Mouse (Mus musculus) G1E (cell line): ENCODE data around the gene Hormad2.

Source experiments
- CTCF ChIP-seq: IDR thresholded peaks from 2 replicates; pipeline ENCODE4 v1.5.1; 2012; ENCODE audit warnings: low read depth, low read length, inconsistent platforms, mixed read lengths
- GATA1 ChIP-seq: IDR thresholded peaks from 2 replicates; pipeline ENCODE4 v1.6.1; 2012; ENCODE audit warnings: borderline replicate concordance, low read length, inconsistent platforms, mixed read lengths
- TAL1 ChIP-seq: conservative IDR thresholded peaks from 2 replicates; pipeline ENCODE4 v1.6.1; 2012; ENCODE audit warnings: low read depth, low read length, inconsistent platforms, mixed read lengths

GRCm38 (mm10) chr11:4452467-4453184 is 11.7 kb upstream of the Hormad2 start:
- no peak for TF ChIP-seq CTCF
- no peak for TF ChIP-seq GATA1
- no peak for TF ChIP-seq TAL1
